Mouse (Mus musculus) heart, adult 2 months (tissue): Measurements from ENCODE around the gene Tmem130.

ENCODE experiments used
- CTCF ChIP-seq: fragments of 200-600 bp; IDR thresholded peaks from 2 replicates; pipeline ENCODE4 v1.8.1; 2022; ENCODE audit warnings: antibody characterized with exemption, mild to moderate bottlenecking, moderate library complexity
- EP300 ChIP-seq: fragments of 200-500 bp; IDR thresholded peaks from 2 replicates; pipeline ENCODE4 v1.6.1; 2011; ENCODE audit warnings: low read depth, low read length, control low read depth; ENCODE audit not compliant: insufficient read depth

- no peak for TF ChIP-seq CTCF
- TF ChIP-seq EP300 = no peak
These were observed 7.5 kb upstream of the Tmem130 start for GRCm38 (mm10) chr5:144769067-144769482.
